Mouse (Mus musculus): Measurements from ENCODE around the gene Sh3kbp1. TPM values are rescaled to one million over a fixed set of nuclear protein-coding genes. Genes with fewer than 3 reads are reported as not detected.

Sh3kbp1 gene
- polyA plus RNA-seq, 1 experiment, result 32.0 TPM

GRCm38 (mm10) chrX:159804371-159804770 lies 177.3 kb downstream of the Sh3kbp1 start:
- H3K4me1 ChIP-seq (ENCODE audit: control insufficient read depth, insufficient read depth, low read length), result no peaks in the 10 kb centered on the region
- TF ChIP-seq CTCF (IDR thresholded peaks at IDR 0.05; ENCODE audit: extremely low read depth, insufficient read depth, low read length) (no peak), POLR2A (IDR thresholded peaks at IDR 0.05; ENCODE audit: extremely low read depth, insufficient read depth, low read length) (no peak)
- no peak overlapping the region for H3K27ac ChIP-seq (ENCODE audit: insufficient read depth, low read length)
- H3K4me3 ChIP-seq (ENCODE audit: insufficient read depth, low read length), result no peak overlapping the region

- TF ChIP-seq POLR2A (IDR thresholded peaks at IDR 0.05; ENCODE audit: extremely low read depth, insufficient read depth, low read length), result no peak
- TF ChIP-seq CTCF (IDR thresholded peaks at IDR 0.05; ENCODE audit: extremely low read depth, insufficient read depth, low read length), result no peak
- Histone ChIP-seq H3K4me3 (ENCODE audit: insufficient read depth, low read length) (no peak overlapping the region), H3K27ac (ENCODE audit: insufficient read depth, low read length) (no peak overlapping the region), H3K4me1 (ENCODE audit: control insufficient read depth, insufficient read depth, low read length) (no peaks in the 10 kb centered on the region)
These were observed 182.4 kb downstream of the Sh3kbp1 start for GRCm38 (mm10) chrX:159809510-159809909.

GRCm38 (mm10) chrX:159810469-159810868 lies 183.4 kb downstream of the Sh3kbp1 start:
- H3K4me1 ChIP-seq (ENCODE audit: control insufficient read depth, insufficient read depth, low read length), result no peaks in the 10 kb centered on the region
- no peak overlapping the region for H3K27ac ChIP-seq (ENCODE audit: insufficient read depth, low read length)
- TF ChIP-seq CTCF (IDR thresholded peaks at IDR 0.05; ENCODE audit: extremely low read depth, insufficient read depth, low read length) (no peak), POLR2A (IDR thresholded peaks at IDR 0.05; ENCODE audit: extremely low read depth, insufficient read depth, low read length) (no peak)
- H3K4me3 ChIP-seq (ENCODE audit: insufficient read depth, low read length), result no peak overlapping the region

DNA sequence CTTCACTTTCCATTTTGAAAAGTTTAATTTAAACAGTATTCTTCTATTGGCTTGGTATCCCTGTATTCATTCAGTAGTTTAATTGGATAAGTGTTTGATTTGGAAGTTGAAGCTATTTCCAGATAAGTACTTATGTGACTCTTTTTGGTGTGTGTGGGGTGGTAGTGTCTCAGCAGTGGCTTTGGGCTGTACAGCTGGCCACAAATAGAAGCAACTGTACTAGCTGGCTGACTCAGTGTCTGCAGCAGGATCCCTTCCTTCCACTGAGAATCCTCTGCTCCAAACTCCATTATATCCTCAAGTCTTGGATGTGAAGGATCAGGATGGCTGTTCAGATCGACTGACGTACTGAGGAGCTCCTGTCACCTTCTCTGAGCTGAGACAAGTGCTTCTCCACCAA lies 190.4 kb downstream of the Sh3kbp1 start:
- Histone ChIP-seq H3K27ac (ENCODE audit: insufficient read depth, low read length) (no peak overlapping the region), H3K4me3 (ENCODE audit: insufficient read depth, low read length) (no peak overlapping the region), H3K4me1 (ENCODE audit: control insufficient read depth, insufficient read depth, low read length) (peaks cover 2% of the 10 kb centered on the region; the same call in 1 of the 2 replicates)
- TF ChIP-seq CTCF (IDR thresholded peaks at IDR 0.05; ENCODE audit: extremely low read depth, insufficient read depth, low read length) (no peak), POLR2A (IDR thresholded peaks at IDR 0.05; ENCODE audit: extremely low read depth, insufficient read depth, low read length) (no peak)

DNA sequence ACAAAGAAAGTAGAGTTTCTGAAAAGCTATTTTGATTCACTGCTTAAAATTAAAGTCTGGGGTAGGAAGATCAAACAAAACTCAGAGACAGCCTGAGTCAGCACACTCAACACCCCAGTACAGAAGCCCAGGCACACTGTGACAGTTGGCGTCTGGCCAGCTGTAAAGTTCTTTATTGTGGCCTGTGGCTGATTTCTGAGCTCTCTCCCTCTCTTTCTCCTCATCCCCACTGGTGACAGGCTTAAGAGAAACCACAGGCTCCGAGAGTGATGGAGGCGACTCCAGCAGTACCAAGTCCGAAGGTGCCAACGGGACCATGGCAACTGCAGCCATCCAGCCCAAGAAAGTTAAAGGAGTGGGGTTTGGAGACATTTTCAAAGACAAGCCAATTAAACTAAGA lies 201.1 kb downstream of the Sh3kbp1 start:
- Histone ChIP-seq H3K4me3 (ENCODE audit: insufficient read depth, low read length) (no peak overlapping the region), H3K27ac (ENCODE audit: insufficient read depth, low read length) (no peak overlapping the region), H3K4me1 (ENCODE audit: control insufficient read depth, insufficient read depth, low read length) (no peaks in the 10 kb centered on the region)
- TF ChIP-seq POLR2A (IDR thresholded peaks at IDR 0.05; ENCODE audit: extremely low read depth, insufficient read depth, low read length) (no peak), CTCF (IDR thresholded peaks at IDR 0.05; ENCODE audit: extremely low read depth, insufficient read depth, low read length) (no peak)

DNA sequence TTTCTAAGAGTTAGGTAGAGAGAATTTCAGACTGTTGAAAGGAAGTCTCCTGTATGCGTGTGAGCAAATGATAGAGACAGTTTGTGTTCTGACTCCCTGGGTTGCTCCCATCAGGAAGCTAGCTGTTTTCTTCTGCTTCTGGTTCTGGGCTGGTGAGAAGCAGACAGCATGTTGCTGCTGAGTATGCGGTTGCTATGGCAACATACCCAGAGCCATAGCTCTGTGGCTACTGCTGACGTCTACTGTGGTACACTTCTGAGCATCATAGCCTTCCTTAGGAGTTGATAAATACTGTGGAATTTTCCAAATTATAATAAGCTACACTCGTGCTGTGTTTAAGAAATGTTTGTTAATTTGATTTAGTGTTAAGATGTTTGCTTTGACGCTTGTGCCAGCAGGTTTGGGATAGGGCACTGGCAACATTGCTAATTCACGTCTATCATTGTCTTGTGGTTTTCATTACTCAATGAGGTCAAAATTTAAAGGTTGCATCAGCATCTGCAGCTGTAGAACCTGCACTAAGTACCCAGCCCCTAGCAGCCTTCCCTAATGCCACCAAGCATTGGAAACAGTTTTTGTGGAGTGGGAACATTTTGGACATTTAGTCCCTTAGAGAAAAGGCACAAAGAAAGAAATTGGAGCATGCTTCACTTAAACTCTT lies 202.2 kb downstream of the Sh3kbp1 start:
- TF ChIP-seq CTCF (IDR thresholded peaks at IDR 0.05; ENCODE audit: extremely low read depth, insufficient read depth, low read length), result no peak
- Histone ChIP-seq H3K4me1 (ENCODE audit: control insufficient read depth, insufficient read depth, low read length) (no peaks in the 10 kb centered on the region), H3K4me3 (ENCODE audit: insufficient read depth, low read length) (no peak overlapping the region), H3K27ac (ENCODE audit: insufficient read depth, low read length) (no peak overlapping the region)

GRCm38 (mm10) chrX:159831176-159831575 lies 204.1 kb downstream of the Sh3kbp1 start:
- H3K4me1 ChIP-seq (ENCODE audit: control insufficient read depth, insufficient read depth, low read length), result no peaks in the 10 kb centered on the region
- TF ChIP-seq CTCF (IDR thresholded peaks at IDR 0.05; ENCODE audit: extremely low read depth, insufficient read depth, low read length) (no peak), POLR2A (IDR thresholded peaks at IDR 0.05; ENCODE audit: extremely low read depth, insufficient read depth, low read length) (no peak)
- no peak overlapping the region for H3K4me3 ChIP-seq (ENCODE audit: insufficient read depth, low read length)
- H3K27ac ChIP-seq (ENCODE audit: insufficient read depth, low read length), result no peak overlapping the region

GRCm38 (mm10) chrX:159835239-159835638 lies 208.2 kb downstream of the Sh3kbp1 start:
- H3K27ac ChIP-seq (ENCODE audit: insufficient read depth, low read length), result no peak overlapping the region
- TF ChIP-seq CTCF (IDR thresholded peaks at IDR 0.05; ENCODE audit: extremely low read depth, insufficient read depth, low read length) (no peak), POLR2A (IDR thresholded peaks at IDR 0.05; ENCODE audit: extremely low read depth, insufficient read depth, low read length) (no peak)
- no peak overlapping the region for H3K4me3 ChIP-seq (ENCODE audit: insufficient read depth, low read length)
- no peaks in the 10 kb centered on the region; the same call in 1 of the 2 replicates for H3K4me1 ChIP-seq (ENCODE audit: control insufficient read depth, insufficient read depth, low read length)

DNA sequence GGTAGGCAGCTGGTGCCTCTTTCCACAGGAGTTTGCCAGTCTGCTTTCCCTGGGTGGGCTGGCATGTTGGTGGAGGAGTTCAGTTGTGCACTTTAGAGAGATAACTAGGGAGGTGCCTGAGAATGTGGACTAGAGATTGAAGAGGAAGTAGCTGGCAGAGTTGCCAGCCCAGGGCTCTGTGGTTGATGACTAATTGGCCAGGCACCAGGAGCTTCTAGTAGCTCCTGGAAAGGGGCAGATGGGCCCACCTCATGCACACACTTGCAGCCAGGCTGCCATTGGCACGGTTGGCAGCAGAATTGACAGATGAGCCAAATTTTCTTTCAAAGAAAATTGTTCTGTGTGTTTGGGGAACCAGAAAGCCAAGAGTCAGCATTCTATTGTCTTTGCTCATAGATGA lies 210.3 kb downstream of the Sh3kbp1 start:
- H3K4me1 ChIP-seq (ENCODE audit: control insufficient read depth, insufficient read depth, low read length), result no peaks in the 10 kb centered on the region; the same call in 1 of the 2 replicates
- TF ChIP-seq CTCF (IDR thresholded peaks at IDR 0.05; ENCODE audit: extremely low read depth, insufficient read depth, low read length), result no peak
- TF ChIP-seq POLR2A (IDR thresholded peaks at IDR 0.05; ENCODE audit: extremely low read depth, insufficient read depth, low read length), result no peak
- H3K4me3 ChIP-seq (ENCODE audit: insufficient read depth, low read length), result no peak overlapping the region
- H3K27ac ChIP-seq (ENCODE audit: insufficient read depth, low read length), result no peak overlapping the region

GRCm38 (mm10) chrX:159839786-159840185 lies 212.7 kb downstream of the Sh3kbp1 start:
- no peak overlapping the region for H3K4me3 ChIP-seq (ENCODE audit: insufficient read depth, low read length)
- no peak overlapping the region for H3K27ac ChIP-seq (ENCODE audit: insufficient read depth, low read length)
- H3K4me1 ChIP-seq (ENCODE audit: control insufficient read depth, insufficient read depth, low read length), result no peaks in the 10 kb centered on the region; the same call in 1 of the 2 replicates
- TF ChIP-seq POLR2A (IDR thresholded peaks at IDR 0.05; ENCODE audit: extremely low read depth, insufficient read depth, low read length) (no peak), CTCF (IDR thresholded peaks at IDR 0.05; ENCODE audit: extremely low read depth, insufficient read depth, low read length) (no peak)
